11 mouse cellular contexts compared by ENCODE assay signal in genomic region chr3:89224796-89225195, GRCm38 (mm10). TPM values are rescaled to one million over a fixed set of nuclear protein-coding genes. Genes with fewer than 3 reads are reported as not detected.
DNase-seq lines count a peak whose midpoint lies in the region; ATAC-seq lines count a peak whose summit lies in the region.
"Had no signal": no experiment of that assay in that cellular context is flagged by ENCODE, and none has a peak within 500 bp of the region (broad histone marks: within the 10 kb centered on the region; RNA-seq: fewer than 3 reads in every experiment).

No protein-coding gene starts in this region.

- H3K27ac ChIP-seq in forebrain, embryonic 14.5 days (ENCODE audit: low read depth, low read length) = peak overlapping the region; percentile 94
- H3K27ac ChIP-seq in midbrain, embryonic 11.5 days (ENCODE audit: low read depth, low read length) = peak overlapping the region; percentile 89
- H3K27ac ChIP-seq: kidney, postnatal 0 days; liver, embryonic 14.5 days had no signal

- peaks cover 48% of the 10 kb centered on the region for H3K4me1 ChIP-seq in forebrain, embryonic 14.5 days (ENCODE audit: control insufficient read depth, insufficient read depth, low read length)
- H3K4me1 ChIP-seq in midbrain, embryonic 11.5 days (ENCODE audit: control insufficient read depth, insufficient read depth, low read length) = peaks cover 46% of the 10 kb centered on the region

- WGBS in forebrain, embryonic 14.5 days = 17% methylated on average over 11 of the region's 11 CpGs
- WGBS in midbrain, embryonic 11.5 days = 33% methylated on average over 11 of the region's 11 CpGs

- peak overlapping the region; percentile 62 for H3K4me3 ChIP-seq in forebrain, embryonic 14.5 days (ENCODE audit: low read depth, low read length)
- H3K4me3 ChIP-seq in midbrain, embryonic 11.5 days (ENCODE audit: low read depth, low read length) = peak overlapping the region; percentile 63

- no peaks in the 10 kb centered on the region for H3K27me3 ChIP-seq in forebrain, embryonic 14.5 days (replicated peaks; ENCODE audit: control insufficient read depth, insufficient read depth, low read length)
- H3K27me3 ChIP-seq in midbrain, embryonic 11.5 days (ENCODE audit: control insufficient read depth, insufficient read depth, low read length) = no peaks in the 10 kb centered on the region

- H3K36me3 ChIP-seq in forebrain, embryonic 14.5 days (ENCODE audit: control insufficient read depth, insufficient read depth, low read length) = peaks cover 39% of the 10 kb centered on the region
- peaks cover 9% of the 10 kb centered on the region; the same call in 1 of the 2 replicates for H3K36me3 ChIP-seq in midbrain, embryonic 11.5 days (ENCODE audit: control insufficient read depth, insufficient read depth, low read length)

- peak; percentile 15 for DNase-seq in retina, embryonic 14.5 days (ENCODE audit: low spot score)
- DNase-seq in retina, postnatal 1 day = no peak
- no peak for DNase-seq in forebrain, embryonic 14.5 days (ENCODE audit: low spot score)
- peak; percentile 89 for DNase-seq in midbrain, embryonic 11.5 days (ENCODE audit: low spot score, missing footprints)
- DNase-seq in heart, adult 18-20 months = no peak
- no peak for DNase-seq in layer of hippocampus, adult 18-20 months (ENCODE audit: low spot score in 2 of 2)
- DNase-seq: cerebellum, postnatal 36 days; heart, postnatal 14 days had no signal

- H3K9me3 ChIP-seq in forebrain, embryonic 14.5 days (replicated peaks; ENCODE audit: control insufficient read depth, low read length) = no peaks in the 10 kb centered on the region
- no peaks in the 10 kb centered on the region for H3K9me3 ChIP-seq in midbrain, embryonic 11.5 days (ENCODE audit: control insufficient read depth, low read length)

- peak overlapping the region; percentile 85 for H3K9ac ChIP-seq in forebrain, embryonic 14.5 days (ENCODE audit: low read length)
- H3K9ac ChIP-seq in midbrain, embryonic 11.5 days (ENCODE audit: low read length) = peak overlapping the region; percentile 93
- H3K9ac ChIP-seq: liver, embryonic 14.5 days had no signal

- peak overlapping the region; percentile 72 for H3K4me2 ChIP-seq in forebrain, embryonic 14.5 days (ENCODE audit: low read length)
- H3K4me2 ChIP-seq in midbrain, embryonic 11.5 days = peak overlapping the region; percentile 83

- ATAC-seq in forebrain, embryonic 14.5 days = no peak
- ATAC-seq in midbrain, embryonic 11.5 days (ENCODE audit: low FRiP score) = no peak
- ATAC-seq in cerebellum, adult (ENCODE audit: insufficient number of reproducible peaks, low FRiP score, low TSS enrichment) = no peak

RNA-seq across cellular contexts. Expression of gene Mtx1, which starts 2.1 kb away (rescaled TPM):
- 156 and 182 TPM in 2 replicates for polyA plus RNA-seq in forebrain, embryonic 14.5 days (2014; fragmentation: Nextera tagmentation; extraction: Ambion mirVana)
- 174 and 179 TPM in 2 replicates for polyA plus RNA-seq in midbrain, embryonic 11.5 days (2014; fragmentation: Nextera tagmentation; extraction: Ambion mirVana)
- 10 to 100 TPM; 60.3 to 61.5 TPM for total RNA-seq in heart, adult 18-20 months (2021)
- total RNA-seq in layer of hippocampus, adult 18-20 months (2021) = 10 to 100 TPM; 84.9 to 91.6 TPM

RNA-seq across cellular contexts. Expression of gene Muc1, which starts 4.1 kb away (rescaled TPM):
- polyA plus RNA-seq in forebrain, embryonic 14.5 days (2014; fragmentation: Nextera tagmentation; extraction: Ambion mirVana) = 1.2 and 1.9 TPM in 2 replicates
- 2.7 and 4.4 TPM in 2 replicates for polyA plus RNA-seq in midbrain, embryonic 11.5 days (2014; fragmentation: Nextera tagmentation; extraction: Ambion mirVana)
- total RNA-seq in heart, adult 18-20 months (2021) = 1 to 10 TPM in 1 of 2 experiments, under 1 TPM in 1; 0.40 to 2.1 TPM
- total RNA-seq in layer of hippocampus, adult 18-20 months (2021) = under 1 TPM; 0.71 to 0.84 TPM

RNA-seq across cellular contexts. Expression of gene Thbs3, which starts 9.8 kb away (rescaled TPM):
- 49.9 and 57.2 TPM in 2 replicates for polyA plus RNA-seq in forebrain, embryonic 14.5 days (2014; fragmentation: Nextera tagmentation; extraction: Ambion mirVana)
- polyA plus RNA-seq in midbrain, embryonic 11.5 days (2014; fragmentation: Nextera tagmentation; extraction: Ambion mirVana) = 50.7 and 55.8 TPM in 2 replicates
- total RNA-seq in heart, adult 18-20 months (2021) = 1 to 10 TPM; 2.8 to 5.8 TPM
- 10 to 100 TPM; 30.5 to 30.7 TPM for total RNA-seq in layer of hippocampus, adult 18-20 months (2021)

RNA-seq across cellular contexts. Expression of gene Krtcap2, which starts 21.0 kb away (rescaled TPM):
- polyA plus RNA-seq in forebrain, embryonic 14.5 days (2014; fragmentation: Nextera tagmentation; extraction: Ambion mirVana) = 197 and 234 TPM in 2 replicates
- 261 and 270 TPM in 2 replicates for polyA plus RNA-seq in midbrain, embryonic 11.5 days (2014; fragmentation: Nextera tagmentation; extraction: Ambion mirVana)
- total RNA-seq in heart, adult 18-20 months (2021) = 10 to 100 TPM; 64.8 to 89.2 TPM
- total RNA-seq in layer of hippocampus, adult 18-20 months (2021) = 10 to 100 TPM; 78.0 to 81.3 TPM

RNA-seq across cellular contexts. Expression of gene Trim46, which starts 21.3 kb away (rescaled TPM):
- 34.0 and 50.3 TPM in 2 replicates for polyA plus RNA-seq in forebrain, embryonic 14.5 days (2014; fragmentation: Nextera tagmentation; extraction: Ambion mirVana)
- polyA plus RNA-seq in midbrain, embryonic 11.5 days (2014; fragmentation: Nextera tagmentation; extraction: Ambion mirVana) = 7.1 and 8.5 TPM in 2 replicates
- total RNA-seq in heart, adult 18-20 months (2021) = under 1 TPM; 0.37 to 0.98 TPM
- total RNA-seq in layer of hippocampus, adult 18-20 months (2021) = 10 to 100 TPM; 83.1 to 86.0 TPM

Comparison
In these comparisons a context has a peak if more than half of its experiments do, and no peak if none do; other contexts are left out.
1. DNase-seq: peak in retina, embryonic 14.5 days (single experiment) and midbrain, embryonic 11.5 days (single experiment); none in retina, postnatal 1 day (single experiment), forebrain, embryonic 14.5 days (single experiment), heart, adult 18-20 months (0 of 2) and layer of hippocampus, adult 18-20 months (0 of 2).
2. RNA of gene Thbs3, which starts 9.8 kb away (total RNA-seq): 30.5 to 30.7 TPM in layer of hippocampus, adult 18-20 months; 2.8 to 5.8 TPM in heart, adult 18-20 months; every median in the first group is over 4 times any median in the second.